Mouse (Mus musculus) erythroblast, embryonic 14.5 days (primary cell): ENCODE measurements at regions not wholly inside any gene's neighbourhood (a gene's known extent, or its start where the extent isn't known, plus 50 kb on each side); places are given as distances from the start of the nearest gene placed in this dataset.

Source experiments
- H3K27me3 ChIP-seq: 2 replicates; pipeline ENCODE4 v1.6.1; 2012; ENCODE audit warnings: inconsistent platforms; ENCODE audit not compliant: control insufficient read depth
- H3K36me3 ChIP-seq: 2 replicates; pipeline ENCODE4 v1.6.1; 2012; ENCODE audit warnings: mild to moderate bottlenecking, inconsistent platforms; ENCODE audit not compliant: control insufficient read depth
- H3K4me1 ChIP-seq: 2 replicates; pipeline ENCODE4 v1.6.1; 2012; ENCODE audit warnings: inconsistent platforms; ENCODE audit not compliant: control insufficient read depth
- H3K4me3 ChIP-seq: replicated peaks from 2 replicates; pipeline ENCODE3; 2012; ENCODE audit warnings: moderate library complexity, mild to moderate bottlenecking, inconsistent platforms
- H3K9me3 ChIP-seq: 2 replicates; pipeline ENCODE4 v1.6.1; 2012; ENCODE audit warnings: low read length, inconsistent platforms, mixed read lengths; ENCODE audit not compliant: control insufficient read depth
- GATA1 ChIP-seq: IDR thresholded peaks from 2 replicates; pipeline ENCODE4 v1.6.1; 2012; ENCODE audit warnings: low read length, inconsistent platforms, mixed read lengths
- TAL1 ChIP-seq: IDR thresholded peaks from 3 replicates; pipeline ENCODE4 v1.6.1; 2012; ENCODE audit warnings: low read length, inconsistent platforms, mixed read lengths

- no peak for TF ChIP-seq TAL1
- no peak for TF ChIP-seq GATA1
- Histone ChIP-seq H3K4me1 (no peaks in the 10 kb centered on the region), H3K9me3 (peaks cover 2% of the 10 kb centered on the region; the same call in 1 of the 2 replicates), H3K27me3 (no peaks in the 10 kb centered on the region), H3K36me3 (no peaks in the 10 kb centered on the region), H3K4me3 (no peak overlapping the region)
Measured at GRCm38 (mm10) chr2:10736696-10737457, 366.6 kb downstream of the Sfmbt2 start.

- H3K4me3 ChIP-seq: no peak overlapping the region
- H3K36me3 ChIP-seq: no peaks in the 10 kb centered on the region
- H3K27me3 ChIP-seq: no peaks in the 10 kb centered on the region
- TF ChIP-seq TAL1 (no peak), GATA1 (no peak)
- H3K4me1 ChIP-seq: no peaks in the 10 kb centered on the region
- peaks cover 2% of the 10 kb centered on the region; the same call in 1 of the 2 replicates for H3K9me3 ChIP-seq
Measured at GRCm38 (mm10) chr2:10737458-10737775, 367.1 kb downstream of the Sfmbt2 start.

- Histone ChIP-seq H3K27me3 (no peaks in the 10 kb centered on the region), H3K9me3 (no peaks in the 10 kb centered on the region), H3K36me3 (no peaks in the 10 kb centered on the region), H3K4me1 (no peaks in the 10 kb centered on the region), H3K4me3 (no peak overlapping the region)
- TF ChIP-seq GATA1: no peak
- TF ChIP-seq TAL1: no peak
Measured at GRCm38 (mm10) chr2:10745127-10745526, 374.8 kb downstream of the Sfmbt2 start.

- TF ChIP-seq GATA1 (no peak), TAL1 (no peak)
- H3K36me3 ChIP-seq: no peaks in the 10 kb centered on the region
- H3K4me3 ChIP-seq: no peak overlapping the region
- H3K9me3 ChIP-seq: no peaks in the 10 kb centered on the region
- H3K4me1 ChIP-seq: no peaks in the 10 kb centered on the region
- no peaks in the 10 kb centered on the region for H3K27me3 ChIP-seq
Measured at GRCm38 (mm10) chr2:10755375-10755774, 385.1 kb downstream of the Sfmbt2 start.

GRCm38 (mm10) chr2:10757202-10757840 lies 387.0 kb downstream of the Sfmbt2 start:
- H3K4me1 ChIP-seq: no peaks in the 10 kb centered on the region
- TF ChIP-seq TAL1 (no peak), GATA1 (no peak)
- no peaks in the 10 kb centered on the region for H3K9me3 ChIP-seq
- no peaks in the 10 kb centered on the region for H3K36me3 ChIP-seq
- no peak overlapping the region for H3K4me3 ChIP-seq
- H3K27me3 ChIP-seq: no peaks in the 10 kb centered on the region

- H3K4me1 ChIP-seq: no peaks in the 10 kb centered on the region
- H3K4me3 ChIP-seq: no peak overlapping the region
- H3K27me3 ChIP-seq: no peaks in the 10 kb centered on the region
- TF ChIP-seq GATA1 (no peak), TAL1 (no peak)
- no peaks in the 10 kb centered on the region for H3K9me3 ChIP-seq
- no peaks in the 10 kb centered on the region for H3K36me3 ChIP-seq
Measured at GRCm38 (mm10) chr2:10757886-10758285, 387.6 kb downstream of the Sfmbt2 start.

- Histone ChIP-seq H3K36me3 (no peaks in the 10 kb centered on the region), H3K4me3 (no peak overlapping the region), H3K27me3 (no peaks in the 10 kb centered on the region), H3K9me3 (no peaks in the 10 kb centered on the region), H3K4me1 (no peaks in the 10 kb centered on the region)
- TF ChIP-seq GATA1 (no peak), TAL1 (no peak)
Measured at GRCm38 (mm10) chr2:10762236-10762635, 391.9 kb downstream of the Sfmbt2 start.

- no peak overlapping the region for H3K4me3 ChIP-seq
- H3K9me3 ChIP-seq: no peaks in the 10 kb centered on the region
- no peaks in the 10 kb centered on the region for H3K4me1 ChIP-seq
- H3K36me3 ChIP-seq: no peaks in the 10 kb centered on the region
- H3K27me3 ChIP-seq: no peaks in the 10 kb centered on the region
- TF ChIP-seq TAL1: no peak
- no peak for TF ChIP-seq GATA1
Measured at GRCm38 (mm10) chr2:10783071-10783470, 388.8 kb upstream of the Prkcq start.

- H3K9me3 ChIP-seq: no peaks in the 10 kb centered on the region
- H3K4me1 ChIP-seq: no peaks in the 10 kb centered on the region
- no peak overlapping the region for H3K4me3 ChIP-seq
- no peaks in the 10 kb centered on the region for H3K36me3 ChIP-seq
- TF ChIP-seq TAL1 (no peak), GATA1 (no peak)
- H3K27me3 ChIP-seq: no peaks in the 10 kb centered on the region
Measured at GRCm38 (mm10) chr2:10783594-10783993, 388.3 kb upstream of the Prkcq start.
